Mouse (Mus musculus): Measurements from ENCODE around the gene Tulp2.

Gene Tulp2

GRCm38 (mm10) chr7:45553519-45553918 is 71.8 kb downstream of the Tulp2 start:
- DNase-seq (ENCODE audit: low read depth, low spot score) = no peak

DNA sequence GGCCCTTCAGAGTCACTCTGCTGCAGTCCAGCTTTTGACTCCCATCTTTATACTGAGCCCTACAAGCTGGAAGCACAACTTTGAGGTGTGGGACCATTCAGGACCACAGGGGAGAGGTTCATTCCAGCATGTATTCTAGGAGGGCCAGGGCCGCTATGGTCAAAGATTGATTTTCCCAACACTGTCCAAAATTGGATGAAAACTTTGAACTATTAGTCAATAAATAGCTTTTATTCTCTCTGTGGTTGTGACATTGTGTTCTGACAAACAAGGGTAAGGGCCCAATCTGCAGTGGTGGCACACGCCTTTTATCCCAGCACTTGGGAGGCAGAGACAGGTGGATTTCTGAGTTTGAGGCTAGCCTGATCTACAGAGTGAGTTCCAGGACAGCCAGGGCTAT is 72.3 kb downstream of the Tulp2 start:
- no peak for DNase-seq (ENCODE audit: low read depth, low spot score)

DNA sequence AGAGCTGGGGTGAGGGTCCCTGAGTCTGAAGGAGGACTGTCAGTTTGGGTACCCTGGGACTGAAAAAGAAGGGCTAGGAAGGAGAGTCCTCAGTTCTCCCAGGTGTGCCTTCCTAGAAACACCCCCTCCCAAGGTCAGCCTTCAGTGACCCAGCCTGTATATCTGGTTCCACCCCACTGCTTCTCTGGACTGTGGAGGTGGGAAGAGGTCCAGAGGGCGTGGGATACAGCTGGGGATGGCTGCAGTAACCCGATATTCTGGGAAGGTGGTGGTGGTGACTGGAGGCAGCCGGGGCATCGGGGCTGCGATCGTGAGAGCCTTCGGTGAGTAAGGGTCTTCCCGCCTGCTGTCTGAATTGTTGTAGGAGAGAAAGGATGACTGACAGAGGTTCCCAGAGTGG is 73.1 kb downstream of the Tulp2 start, which contains the start of gene Hsd17b14:
Gene Hsd17b14, plus strand, starts transcription at position 150 of the 400 bp plus-strand sequence.
- DNase-seq (ENCODE audit: low read depth, low spot score) = no peak

DNA sequence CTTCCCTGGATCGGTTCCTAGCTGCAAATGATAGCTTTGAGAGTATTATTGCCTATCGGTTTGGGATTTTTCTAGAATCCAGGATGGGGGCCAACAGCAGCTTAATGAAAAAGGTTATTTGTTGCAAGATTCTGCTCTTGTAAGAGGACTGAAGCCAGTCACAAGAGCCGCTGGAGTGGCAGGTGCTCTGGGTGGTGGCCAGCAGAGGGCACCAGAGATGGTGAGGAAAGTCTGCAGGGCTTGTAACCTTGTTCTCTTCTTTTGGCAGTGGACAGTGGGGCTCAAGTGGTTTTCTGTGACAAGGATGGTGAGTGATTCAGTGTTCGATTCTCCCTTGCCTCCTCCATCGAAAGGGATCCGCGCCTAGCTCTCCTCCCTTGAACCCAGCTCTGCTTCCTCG is 74.1 kb downstream of the Tulp2 start:
- peak; percentile 78 for DNase-seq (ENCODE audit: low read depth, low spot score)

GRCm38 (mm10) chr7:45558907-45559306 is 77.2 kb downstream of the Tulp2 start:
- no peak for DNase-seq (ENCODE audit: low read depth, low spot score)

DNA sequence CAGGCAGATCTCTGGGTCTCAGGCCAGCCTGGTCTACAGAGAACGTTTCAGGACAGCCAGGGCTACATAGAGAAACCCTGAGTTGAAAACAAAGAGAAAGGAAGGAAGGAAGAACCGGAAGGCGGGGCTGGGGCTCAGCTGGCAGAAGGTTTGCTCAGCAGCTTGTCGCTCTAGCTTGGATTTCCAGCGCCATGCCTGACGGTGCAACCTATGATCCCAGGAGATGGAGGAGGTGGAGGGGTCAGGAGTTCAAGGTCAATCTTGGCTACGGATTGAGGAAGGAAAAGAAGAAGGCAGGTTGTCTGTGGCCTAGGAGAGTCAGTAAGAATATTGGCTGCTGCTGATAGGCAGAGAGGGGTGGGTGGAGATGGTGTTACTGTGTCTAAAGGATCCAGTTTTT is 78.6 kb downstream of the Tulp2 start:
- DNase-seq (ENCODE audit: low read depth, low spot score) = no peak

- peak; percentile 77 for DNase-seq (ENCODE audit: low read depth, low spot score)
Measured at GRCm38 (mm10) chr7:45560843-45561623, 79.4 kb downstream of the Tulp2 start.

GRCm38 (mm10) chr7:45561624-45562520 is 80.2 kb downstream of the Tulp2 start:
- DNase-seq (ENCODE audit: low read depth, low spot score) = peak; percentile 53

- DNase-seq (ENCODE audit: low read depth, low spot score) = no peak
Measured at GRCm38 (mm10) chr7:45564811-45565210, 83.1 kb downstream of the Tulp2 start.

- DNase-seq (ENCODE audit: low read depth, low spot score) = no peak
Measured at GRCm38 (mm10) chr7:45565446-45565845, 83.8 kb downstream of the Tulp2 start.

DNA sequence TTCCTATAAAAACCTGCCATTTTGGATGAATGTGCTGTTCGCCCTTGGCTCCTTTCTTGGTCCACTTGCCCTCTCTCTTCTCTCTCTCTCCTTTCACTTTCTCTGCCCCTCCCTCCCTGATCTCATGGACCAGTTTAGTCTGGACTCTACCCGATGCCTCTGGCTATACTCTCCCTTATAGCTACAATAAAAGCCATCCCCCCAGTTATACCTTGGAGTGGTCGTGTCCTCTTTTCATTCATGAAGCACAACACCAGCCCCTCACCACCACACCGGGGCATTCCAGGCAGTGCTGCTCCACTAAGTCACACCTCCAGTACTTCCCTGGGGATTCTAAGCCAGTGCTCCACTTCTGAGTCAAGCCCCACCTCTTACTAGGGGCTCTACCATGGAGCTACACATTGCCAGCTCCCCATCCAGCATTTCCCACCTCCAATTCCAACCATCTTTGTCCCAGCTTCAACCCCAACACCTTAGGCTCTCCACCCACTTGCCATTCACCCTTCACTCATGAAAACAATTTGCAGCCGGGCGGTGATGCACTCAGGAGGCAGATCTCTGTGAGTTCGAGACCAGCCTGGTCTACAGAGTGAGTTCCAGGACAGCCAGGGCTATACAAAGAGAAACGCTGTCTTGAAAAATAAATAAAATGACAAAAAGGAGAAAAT is 85.6 kb downstream of the Tulp2 start:
- DNase-seq (ENCODE audit: low read depth, low spot score) = no peak

GRCm38 (mm10) chr7:45567780-45568516 is 86.3 kb downstream of the Tulp2 start:
- DNase-seq (ENCODE audit: low read depth, low spot score) = peak; percentile 83

DNA sequence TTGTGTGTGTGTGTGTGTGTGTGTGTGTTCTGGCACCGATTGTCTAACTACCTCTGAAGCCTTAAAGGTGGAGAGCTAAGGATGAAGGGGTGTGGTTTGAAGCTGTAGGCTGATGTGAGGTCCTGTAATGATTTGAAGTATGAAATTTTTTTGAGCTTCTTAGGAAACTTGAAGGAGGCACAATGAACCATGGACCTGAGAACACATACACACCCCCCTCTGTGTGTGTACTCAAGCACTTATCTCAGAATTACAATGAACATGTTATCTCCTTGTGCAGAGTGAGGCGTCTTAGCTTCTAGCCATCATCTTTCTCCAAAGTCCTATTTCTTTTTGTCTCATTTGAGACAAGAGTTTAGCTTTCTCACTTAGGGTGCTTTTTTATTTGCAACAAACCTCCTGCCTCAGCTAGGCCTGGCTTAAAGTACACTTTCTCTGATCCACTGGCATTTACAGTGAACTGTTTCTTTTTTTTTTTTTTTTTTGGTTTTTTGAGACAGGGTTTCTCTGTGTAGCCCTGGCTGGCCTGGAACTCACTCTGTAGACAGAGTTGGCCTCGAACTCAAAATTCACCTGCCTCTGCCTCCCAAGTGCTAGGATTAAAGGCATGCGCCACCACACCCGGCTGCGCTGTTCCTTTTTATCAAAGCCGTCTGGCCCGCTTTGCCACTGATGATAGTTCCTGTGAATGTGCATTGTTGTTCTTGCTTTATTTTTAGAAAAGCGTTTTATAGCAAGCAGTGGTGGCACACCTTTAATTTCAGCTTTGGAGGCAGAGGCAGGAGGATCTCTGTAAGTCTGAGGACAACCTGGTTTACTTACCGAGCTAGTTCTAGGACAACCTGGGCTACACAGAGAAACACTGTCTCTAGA is 87.2 kb downstream of the Tulp2 start:
- no peak for DNase-seq (ENCODE audit: low read depth, low spot score)

GRCm38 (mm10) chr7:45570103-45570741 is 88.5 kb downstream of the Tulp2 start, which contains the start of gene Bcat2:
Gene Bcat2, plus strand, starts transcription at chr7:45570153.
- DNase-seq (ENCODE audit: low read depth, low spot score) = peak; percentile 63

- DNase-seq (ENCODE audit: low read depth, low spot score) = no peak
Measured at GRCm38 (mm10) chr7:45571966-45572365, 90.3 kb downstream of the Tulp2 start.
